Mouse (Mus musculus): ENCODE measurements around the gene Etv1.
A peak's percentile ranks its signal among the peaks of the same experiment; 100 is the strongest.

The Etv1 gene

DNA sequence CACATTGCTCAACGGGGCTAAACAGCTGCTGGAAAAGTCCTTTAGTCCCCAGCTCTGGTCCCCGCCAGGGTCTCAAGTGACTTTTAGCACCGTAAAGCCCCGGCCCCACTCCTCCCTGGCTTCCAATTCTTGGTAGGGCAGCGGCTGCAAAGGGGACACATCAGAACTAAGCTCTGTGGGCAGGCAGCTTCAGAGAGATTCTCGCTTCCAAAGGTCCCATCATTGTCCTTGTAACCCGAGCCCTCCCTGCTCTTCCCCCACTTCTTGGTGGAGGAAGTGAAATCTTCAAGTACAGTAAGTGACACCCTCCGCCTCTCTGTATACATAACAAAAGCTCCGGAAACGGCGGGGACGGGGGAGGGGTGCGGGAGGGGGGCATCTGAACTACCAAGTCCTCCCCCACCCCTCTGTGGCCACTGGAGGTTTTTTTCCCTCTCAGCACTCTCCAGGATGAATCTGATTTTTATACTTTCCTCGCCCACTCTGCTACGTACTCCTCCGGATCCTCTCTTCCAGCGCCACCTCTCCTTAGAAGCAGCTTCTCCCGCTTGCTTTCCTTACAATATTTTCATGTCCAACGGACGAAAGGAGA is at the start of gene Etv1:
Gene Etv1, plus strand, starts transcription at position 195 of the 592 bp plus-strand sequence.
- peak; percentile 58 for DNase-seq (ENCODE audit: low read depth, low spot score)

DNA sequence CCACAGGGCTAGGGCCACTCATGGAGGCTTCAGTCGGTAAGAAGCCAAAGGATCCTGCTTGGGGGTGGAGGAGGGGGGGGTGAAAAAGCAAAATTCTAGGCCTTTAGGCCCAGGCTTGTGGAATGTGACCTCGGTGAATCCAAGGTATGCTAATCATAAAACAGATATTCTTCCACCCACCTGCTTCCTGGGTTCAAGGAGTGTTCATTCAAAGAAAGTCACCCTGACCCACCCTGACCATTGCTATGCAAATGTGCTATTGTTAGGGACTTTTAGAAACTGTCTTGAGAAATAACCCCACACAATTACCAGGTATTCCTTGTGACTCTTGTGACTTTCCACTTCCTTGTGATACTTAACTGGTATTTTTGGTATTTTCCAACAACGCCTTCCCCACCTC is 49.5 kb upstream of the Etv1 start:
- no peak for DNase-seq (ENCODE audit: low read depth, low spot score)

DNA sequence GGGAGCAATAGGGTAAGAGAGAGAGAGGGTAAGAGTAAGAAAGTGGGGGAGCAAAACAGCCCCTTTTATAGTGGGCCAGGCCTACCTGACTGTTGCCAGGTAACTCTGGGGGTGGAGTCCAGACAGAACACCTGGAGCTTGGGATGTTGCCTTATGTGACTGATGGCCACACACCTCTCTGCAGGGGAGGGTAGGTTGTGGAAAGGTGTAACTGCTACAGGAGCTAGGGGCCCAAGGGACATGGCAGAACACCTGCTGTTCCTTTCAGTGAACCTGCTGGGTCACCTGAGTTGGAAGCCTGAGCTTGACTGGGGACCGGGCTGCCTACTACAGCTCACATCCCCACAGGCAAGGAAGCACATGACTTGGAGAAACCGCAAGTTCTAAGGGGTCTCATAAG is 48.4 kb upstream of the Etv1 start:
- DNase-seq (ENCODE audit: low read depth, low spot score): no peak

DNA sequence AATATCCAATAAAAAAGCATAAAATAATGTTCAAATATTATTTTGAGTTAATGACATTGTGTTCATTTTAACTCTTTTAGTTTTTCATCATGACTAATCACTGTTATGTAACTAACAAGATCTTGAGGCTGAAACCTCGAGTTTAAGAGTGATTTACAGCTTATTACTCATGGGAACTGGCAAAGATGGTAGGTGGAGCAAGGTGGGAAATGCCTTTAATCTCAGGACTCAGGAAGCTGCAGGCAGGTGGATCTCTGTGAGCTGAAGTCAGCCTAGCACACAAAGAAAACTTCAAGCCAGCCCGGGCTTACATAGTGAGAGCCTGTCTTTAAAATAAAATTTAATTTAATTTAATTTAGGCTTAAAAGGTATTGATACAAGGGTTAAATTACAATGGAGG is 19.9 kb upstream of the Etv1 start:
- no peak for DNase-seq (ENCODE audit: low read depth, low spot score)

DNA sequence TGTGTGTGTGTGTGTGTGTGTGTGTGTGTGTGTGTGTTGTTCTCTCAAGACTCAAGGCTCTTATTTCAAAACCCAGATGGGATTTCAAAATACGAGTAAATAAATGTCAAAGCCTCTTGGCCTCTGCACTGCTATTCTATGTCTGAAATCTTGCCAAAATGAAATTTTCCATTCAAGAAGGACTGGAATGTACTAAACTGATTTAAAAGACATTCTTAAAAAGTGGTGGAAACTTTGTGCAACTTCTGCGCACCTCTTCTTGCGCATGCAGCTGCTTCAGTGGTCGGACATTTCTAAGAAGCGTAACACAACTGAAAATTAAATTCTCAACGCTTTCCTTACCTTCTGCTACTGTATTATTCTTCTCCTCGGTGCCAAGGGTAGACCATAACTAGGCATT is 1.9 kb upstream of the Etv1 start:
- no peak for DNase-seq (ENCODE audit: low read depth, low spot score)

DNA sequence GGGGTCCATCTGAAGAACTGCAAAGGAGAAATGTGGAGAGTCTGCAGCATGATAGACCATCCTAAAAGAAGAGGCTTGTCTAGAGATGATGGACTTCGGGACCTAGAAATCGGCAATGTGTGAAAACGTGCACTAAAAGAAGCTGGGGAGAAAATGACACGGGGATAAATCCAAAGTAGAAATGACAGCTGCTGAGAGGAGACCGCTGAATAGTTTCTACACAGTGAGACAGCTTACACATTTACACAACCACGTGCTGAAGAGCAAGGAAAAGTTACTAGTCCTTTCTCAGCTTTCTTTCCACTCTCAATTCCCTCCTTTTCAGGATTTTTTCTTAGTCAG is 1.3 kb upstream of the Etv1 start:
- no peak for DNase-seq (ENCODE audit: low read depth, low spot score)

DNA sequence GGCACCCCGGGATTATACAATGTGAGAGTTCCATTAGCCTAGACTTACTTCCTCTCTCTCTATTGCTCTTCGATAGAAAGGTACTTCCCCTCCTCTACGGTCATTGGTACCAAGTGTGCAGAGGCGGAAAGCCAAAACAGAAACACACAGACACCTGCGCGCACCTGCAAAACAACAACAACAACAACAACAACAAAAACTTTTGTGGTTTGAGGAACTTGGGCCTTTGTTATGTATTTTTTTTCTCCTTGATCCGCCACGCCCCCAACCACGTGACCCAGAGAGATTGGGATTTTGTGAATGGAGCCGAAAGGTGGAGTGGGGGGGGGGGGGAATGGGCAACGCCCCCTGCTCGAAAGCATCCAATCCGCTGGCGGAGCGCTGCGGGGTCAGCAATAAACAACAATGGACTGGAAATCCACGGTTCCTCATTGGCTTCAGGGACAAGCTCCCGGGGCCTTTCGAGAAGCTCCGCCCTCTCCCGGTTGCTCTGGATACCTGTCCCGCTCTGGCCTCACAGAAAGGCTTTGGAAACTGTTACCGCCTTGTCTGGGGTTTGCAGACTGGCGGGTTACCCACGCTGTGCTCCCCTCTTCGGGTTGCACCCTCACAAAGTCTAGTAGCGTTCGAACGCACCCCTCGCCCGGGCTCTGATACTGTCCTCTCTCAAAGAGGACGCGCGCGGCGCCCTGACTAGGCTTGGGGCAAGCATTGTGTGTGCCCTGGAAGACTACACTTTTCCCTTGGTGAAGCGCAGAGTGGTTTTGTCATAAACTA is 693 bp upstream of the Etv1 start:
- peak; percentile 86 for DNase-seq (ENCODE audit: low read depth, low spot score)

DNA sequence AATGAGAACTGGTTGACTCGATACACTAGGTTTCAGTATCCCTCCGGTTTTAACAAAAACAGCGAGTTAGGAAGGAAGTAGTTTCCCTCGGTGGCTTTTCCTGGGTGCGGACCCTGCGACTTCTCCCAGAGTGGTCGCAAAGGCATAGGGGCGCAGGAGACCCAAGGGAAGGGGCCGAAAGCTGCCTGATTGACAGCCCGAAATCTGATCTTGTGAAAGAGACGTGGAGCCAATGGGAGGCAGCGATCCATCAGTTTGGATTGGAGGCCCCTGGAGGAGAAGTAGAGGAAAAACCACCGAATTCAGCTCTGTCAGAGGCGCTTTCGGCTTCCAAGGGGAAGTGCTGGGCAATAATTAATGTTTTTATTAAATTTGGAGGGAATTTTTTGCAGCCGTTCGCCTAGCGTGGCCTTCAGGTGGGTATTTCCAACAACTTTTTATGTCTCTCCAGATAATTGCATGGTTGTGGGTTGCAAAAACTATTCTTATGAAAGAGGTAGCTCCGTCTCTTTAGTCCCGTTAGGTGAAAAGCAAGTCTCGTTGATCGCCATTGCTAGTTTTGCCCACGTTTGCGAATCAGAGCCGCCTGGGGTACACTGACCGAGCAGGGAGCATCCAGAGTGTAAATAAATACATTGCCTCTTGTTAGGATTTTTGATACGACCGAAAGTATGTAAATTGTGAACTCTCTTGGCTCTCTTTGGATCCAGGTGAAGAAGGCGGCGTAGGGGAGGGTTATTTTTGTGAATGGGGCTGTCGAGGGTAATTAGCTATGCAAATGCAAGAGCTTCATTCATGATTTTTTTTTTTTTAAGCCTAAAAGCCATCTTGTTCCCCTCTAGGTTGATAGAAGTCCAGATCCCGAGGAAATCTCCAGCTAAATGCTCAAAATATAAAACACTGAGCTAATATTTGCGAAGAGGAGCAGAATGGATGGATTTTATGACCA is 1.1 kb downstream of the Etv1 start:
- DNase-seq (ENCODE audit: low read depth, low spot score): peak; percentile 61

DNA sequence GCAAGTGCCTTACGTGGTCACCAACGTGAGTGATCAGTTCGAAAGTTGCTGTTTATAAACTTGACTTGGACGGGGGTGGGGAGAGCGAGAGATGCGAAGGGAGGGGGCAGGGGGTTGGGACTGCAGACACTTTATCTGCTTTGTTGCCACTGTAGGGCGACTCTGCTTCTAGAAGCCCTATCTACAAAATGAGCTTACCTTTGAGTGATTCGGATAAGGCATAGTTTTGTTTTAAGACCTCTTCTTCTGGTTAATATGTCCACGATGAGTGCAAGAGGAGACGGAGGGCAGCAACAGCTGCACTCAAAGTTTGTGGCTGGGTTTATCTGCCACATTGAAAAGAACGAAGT is 1.8 kb downstream of the Etv1 start:
- no peak for DNase-seq (ENCODE audit: low read depth, low spot score)

DNA sequence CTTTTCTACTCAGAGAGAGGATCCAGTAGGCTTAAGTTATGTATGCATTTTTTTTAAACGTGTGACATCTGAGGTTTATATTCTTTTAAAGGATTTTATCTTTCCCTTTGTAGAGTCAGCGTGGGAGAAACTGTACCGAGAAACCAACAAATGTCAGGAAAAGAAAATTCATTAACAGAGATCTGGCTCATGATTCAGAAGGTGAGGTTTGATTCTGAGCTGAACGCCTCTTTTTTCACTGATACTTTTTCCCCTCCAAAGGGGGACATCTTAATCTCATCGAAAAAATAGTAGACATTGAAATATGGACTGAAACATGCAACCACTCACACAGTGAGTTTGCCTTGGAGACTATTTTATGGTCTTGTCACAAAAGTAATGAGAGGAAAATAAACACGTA is 2.5 kb downstream of the Etv1 start:
- DNase-seq (ENCODE audit: low read depth, low spot score): no peak

DNA sequence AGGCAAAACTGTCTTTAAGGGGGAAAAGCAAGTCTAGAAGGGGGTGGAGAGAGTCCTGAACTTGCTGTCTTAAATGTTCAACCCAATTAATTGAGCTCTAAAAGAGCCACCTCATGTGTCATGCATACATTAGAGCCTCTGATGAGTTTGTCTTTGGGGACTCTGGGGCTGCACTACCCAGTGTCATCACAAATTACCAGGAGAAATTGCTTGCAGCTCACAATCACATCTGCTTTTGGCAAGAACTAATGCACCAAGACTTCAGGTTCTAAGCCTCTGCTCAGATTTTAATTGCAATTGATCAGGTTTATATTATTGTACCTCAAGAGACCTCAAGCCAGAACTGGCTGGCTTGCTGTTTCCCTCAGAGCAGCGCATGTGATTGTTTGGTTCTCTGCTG is 4.1 kb downstream of the Etv1 start:
- DNase-seq (ENCODE audit: low read depth, low spot score): no peak

DNA sequence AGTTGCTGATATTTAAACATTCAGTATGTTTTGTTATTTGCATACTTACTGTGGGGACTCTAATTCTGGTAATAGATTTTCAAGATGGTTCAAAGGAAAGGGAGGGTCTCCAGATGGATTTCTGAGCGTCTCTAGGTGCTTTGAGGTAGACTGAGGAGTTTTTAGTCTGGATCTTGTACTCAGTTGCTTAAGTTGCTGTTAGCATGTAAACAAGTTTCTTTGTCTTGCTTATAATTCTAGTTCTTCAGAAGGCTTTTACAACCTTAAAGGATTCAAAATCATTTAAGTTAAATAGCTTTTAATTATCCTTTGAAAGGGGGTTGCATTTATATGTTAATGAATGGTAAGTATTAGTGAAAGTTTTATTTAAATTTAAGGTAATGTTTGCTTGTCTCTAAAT is 5.0 kb downstream of the Etv1 start:
- DNase-seq (ENCODE audit: low read depth, low spot score): no peak

DNA sequence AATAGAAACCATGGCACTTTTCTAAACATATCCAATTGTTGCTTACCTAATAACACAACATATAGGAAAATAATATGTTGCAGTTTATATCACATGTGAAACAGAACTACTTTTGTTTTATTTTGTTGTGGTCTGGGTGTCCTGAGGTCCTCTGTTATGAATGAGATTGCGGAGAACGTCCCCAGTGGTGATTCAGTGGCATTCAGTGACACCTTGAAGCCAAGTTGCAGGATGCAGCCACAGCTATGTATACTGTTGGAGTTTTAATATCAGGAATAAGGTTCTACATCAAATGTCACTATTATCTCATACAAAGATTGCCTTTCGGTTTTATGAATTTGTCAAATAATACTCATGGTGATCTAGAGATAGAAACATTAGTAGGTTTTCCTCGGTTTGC is 7.4 kb downstream of the Etv1 start:
- no peak for DNase-seq (ENCODE audit: low read depth, low spot score)

DNA sequence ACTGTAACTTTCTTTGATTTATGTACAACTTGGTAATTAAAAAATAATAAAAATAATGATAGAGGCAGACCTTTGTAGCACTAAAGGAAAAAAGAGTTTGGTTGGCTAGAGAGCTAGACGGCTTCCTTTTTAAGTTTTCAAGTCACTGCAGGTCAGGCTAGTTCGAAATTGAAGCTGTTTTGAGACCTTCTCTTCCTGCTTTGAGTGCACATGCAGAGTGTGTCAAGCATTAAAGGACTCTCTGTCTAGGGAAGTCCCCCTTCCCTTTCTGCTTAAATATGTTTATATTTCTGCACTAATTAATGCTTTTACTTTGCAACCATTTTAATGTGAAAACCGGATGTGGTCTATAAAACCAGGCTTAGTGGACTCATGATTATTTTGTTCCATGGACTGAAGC is 8.5 kb downstream of the Etv1 start:
- no peak for DNase-seq (ENCODE audit: low read depth, low spot score)

DNA sequence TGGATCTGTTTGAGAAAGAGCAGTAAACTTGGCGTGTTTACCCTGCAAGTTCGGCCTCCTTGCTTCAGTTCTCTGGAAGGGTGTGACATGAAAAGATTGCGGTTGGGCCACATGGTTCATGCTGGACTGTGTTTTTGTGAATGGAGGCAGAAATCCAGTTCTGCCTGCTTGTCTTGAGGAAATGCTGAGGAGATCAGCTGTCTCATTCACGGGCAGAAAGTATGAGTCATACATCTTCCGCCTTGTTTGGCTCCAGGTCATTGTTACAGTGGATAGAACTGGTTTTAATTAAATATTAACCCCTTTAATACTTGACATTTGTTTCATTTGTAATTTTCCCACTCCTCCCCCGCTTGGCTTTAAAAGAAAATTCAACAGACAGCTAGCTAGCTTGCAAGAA is 9.4 kb downstream of the Etv1 start:
- DNase-seq (ENCODE audit: low read depth, low spot score): no peak

DNA sequence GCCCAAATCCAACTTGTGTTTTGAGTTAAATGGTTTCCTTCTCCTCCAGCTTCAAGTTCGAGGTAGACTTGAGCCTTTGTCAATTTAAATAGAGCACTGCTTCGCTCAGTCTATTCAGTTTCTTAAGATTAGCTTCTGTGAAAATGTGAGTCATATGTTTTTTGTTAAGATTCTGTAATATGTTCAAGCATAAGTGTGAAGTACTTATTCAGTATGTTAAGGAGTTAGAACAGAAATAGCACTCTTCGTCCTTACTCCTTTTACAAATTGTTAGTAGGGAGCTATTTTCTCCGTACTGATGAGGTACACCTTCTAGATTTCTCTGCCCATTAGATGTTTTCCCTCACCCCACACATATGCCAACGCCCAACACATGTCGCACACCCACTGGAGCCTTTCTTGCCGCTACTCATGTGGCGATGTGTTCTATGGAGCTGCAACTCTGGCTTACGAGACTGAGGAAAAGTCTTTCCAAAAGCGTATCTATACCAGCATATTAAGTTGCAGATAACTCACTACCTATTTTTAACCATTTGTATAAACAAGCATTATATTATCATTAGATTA is 10.7 kb downstream of the Etv1 start:
- no peak for DNase-seq (ENCODE audit: low read depth, low spot score)

DNA sequence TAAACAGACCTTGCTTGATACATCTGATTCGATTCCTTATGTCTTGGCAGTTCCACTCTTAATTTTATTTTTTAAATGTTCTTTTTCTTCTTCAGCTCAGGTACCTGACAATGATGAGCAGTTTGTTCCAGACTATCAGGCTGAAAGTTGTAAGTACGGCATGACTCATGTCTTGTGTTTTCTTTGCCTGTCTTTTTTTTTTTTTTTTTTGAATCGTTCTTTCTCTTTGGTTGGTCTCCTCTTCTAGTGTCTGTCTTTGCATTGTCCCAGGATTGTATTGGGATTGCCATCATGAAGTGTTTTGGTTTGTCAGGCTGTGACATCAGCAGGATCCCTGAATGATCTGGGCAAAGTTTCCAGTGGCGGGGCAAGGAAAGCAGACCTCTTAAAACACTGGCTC is 13.9 kb downstream of the Etv1 start:
- DNase-seq (ENCODE audit: low read depth, low spot score): no peak

DNA sequence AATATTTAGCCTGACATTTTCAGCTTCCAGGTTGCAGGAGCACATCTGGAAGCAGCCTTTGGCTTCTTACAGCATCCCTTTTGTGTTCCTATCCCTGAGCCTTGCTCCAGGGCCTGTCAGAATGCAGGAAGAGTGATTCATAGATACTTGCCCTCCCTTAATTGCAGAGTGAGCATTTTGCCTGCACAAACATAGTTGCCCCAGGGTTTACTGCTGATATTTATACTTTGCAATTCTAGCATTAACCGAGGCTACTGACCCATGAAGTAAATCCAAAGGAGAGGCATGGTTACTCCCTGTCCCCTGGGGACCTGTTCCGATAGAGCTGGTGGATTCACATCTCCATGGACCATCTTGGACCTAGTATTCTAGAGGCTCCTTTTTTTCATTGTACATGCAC is 14.5 kb downstream of the Etv1 start:
- DNase-seq (ENCODE audit: low read depth, low spot score): no peak

DNA sequence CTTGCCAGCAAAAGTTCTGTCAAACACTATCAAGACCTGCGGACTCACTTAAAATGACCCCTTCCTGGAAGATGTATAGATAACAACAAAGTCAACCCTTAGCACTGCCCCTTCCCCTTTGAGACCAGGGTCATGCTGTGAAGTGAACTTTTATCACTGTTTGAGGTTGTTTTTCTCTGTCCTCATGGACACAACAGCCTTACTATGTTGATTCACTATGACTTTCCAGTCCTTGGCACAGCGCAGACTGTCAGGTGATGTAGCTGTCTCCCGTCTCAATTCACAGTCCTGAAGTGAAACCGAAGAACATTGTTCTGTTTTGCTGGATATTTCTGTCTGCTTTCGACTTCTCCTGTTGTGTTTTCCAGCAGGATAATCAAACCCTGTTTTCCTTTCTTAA is 27.9 kb downstream of the Etv1 start:
- DNase-seq (ENCODE audit: low read depth, low spot score): no peak

DNA sequence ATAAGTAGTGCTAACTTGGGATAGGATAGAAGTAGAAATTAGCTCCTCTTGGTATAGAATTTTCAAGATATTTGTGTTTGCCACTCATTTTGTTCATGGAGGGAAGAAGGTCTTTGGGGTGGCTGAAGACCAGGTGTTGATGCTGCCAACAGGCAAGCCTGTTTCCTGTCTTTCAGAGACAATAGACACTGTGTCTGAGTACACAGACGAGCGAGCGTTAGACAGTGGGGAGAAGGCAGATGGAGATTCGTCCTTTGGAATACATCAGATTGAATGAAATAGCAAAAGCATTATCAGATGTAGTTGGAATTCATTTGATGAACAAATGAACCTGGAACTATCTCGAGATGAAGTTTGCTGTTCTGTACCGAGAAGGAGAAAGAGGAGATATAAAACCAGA is 33.2 kb downstream of the Etv1 start:
- no peak for DNase-seq (ENCODE audit: low read depth, low spot score)

DNA sequence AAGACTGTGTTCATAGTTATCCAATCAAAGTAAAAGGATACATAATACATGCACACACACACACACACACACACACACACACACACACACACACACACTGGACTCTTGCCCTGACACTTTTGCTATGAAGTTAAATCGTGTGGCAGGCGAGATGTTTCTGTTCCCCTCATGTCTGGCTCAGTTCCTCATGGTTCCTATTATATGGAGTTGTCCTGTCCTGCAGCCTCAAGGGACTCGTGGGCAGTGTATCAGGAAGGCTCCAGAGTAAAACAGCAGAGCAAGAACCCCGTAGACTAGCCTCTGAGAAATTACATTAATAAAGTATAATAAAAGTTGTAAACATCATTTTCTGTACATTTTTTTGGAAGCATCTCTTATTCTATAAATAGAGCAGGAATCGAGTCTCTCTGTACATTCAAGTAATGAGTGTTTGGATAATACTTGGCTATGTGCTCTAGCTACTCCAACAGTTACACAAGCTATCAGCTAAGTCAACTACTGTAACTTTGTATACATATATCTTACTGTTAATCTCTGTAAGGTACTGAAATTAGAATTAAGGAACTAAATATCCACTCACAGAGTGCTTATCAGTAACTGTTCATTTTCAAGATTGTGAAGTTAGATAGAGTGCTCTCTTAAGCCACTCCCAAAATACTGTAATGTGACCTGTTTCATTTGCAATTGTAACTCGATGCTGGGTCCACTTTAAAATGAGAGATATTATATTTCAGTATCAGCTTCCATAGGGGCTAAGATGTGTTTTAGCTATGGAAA is 35.0 kb downstream of the Etv1 start:
- no peak for DNase-seq (ENCODE audit: low read depth, low spot score)

DNA sequence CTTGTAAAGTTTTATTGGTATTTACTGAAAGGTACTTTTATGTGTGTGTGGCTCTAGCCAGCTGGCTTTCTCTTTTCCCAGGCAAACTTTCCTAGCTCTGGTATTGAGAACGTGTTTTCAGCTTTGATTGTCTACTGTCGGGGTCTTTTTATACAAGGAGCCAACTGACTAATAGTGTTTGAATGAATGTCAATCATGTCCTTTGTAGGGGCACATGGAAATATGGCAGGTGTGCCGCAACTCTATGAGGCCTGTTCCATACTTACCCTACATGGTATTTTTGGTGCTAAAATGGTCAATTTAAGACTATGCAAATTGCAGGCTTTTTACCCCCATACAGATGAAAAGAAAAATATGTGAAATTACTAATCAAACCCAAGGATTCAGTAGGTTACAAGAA is 37.1 kb downstream of the Etv1 start:
- DNase-seq (ENCODE audit: low read depth, low spot score): no peak

Measured in WW6 (cell line).